Mouse (Mus musculus) kidney, adult 2 months (tissue): ENCODE results near the gene Magi2. TPM values are rescaled to one million over a fixed set of nuclear protein-coding genes. Genes with fewer than 3 reads are reported as not detected.

Experiments
- DNase-seq: peaks from one replicate; pipeline ENCODE4 v3.0.0; 2021
- H3K27ac ChIP-seq: fragments of 200-500 bp; 2 replicates; pipeline ENCODE4 v1.5.1; 2012; ENCODE audit warnings: low read depth, low read length, control low read depth, inconsistent platforms; ENCODE audit not compliant: insufficient read depth
- H3K27me3 ChIP-seq: fragments of 200-500 bp; replicated peaks from 2 replicates; pipeline ENCODE4 v1.6.1; 2012; ENCODE audit warnings: mild to moderate bottlenecking, moderate library complexity, low read length, inconsistent platforms; ENCODE audit not compliant: control insufficient read depth, insufficient read depth
- H3K36me3 ChIP-seq: fragments of 200-500 bp; 2 replicates; pipeline ENCODE4 v1.6.1; 2012; ENCODE audit warnings: mild to moderate bottlenecking, moderate library complexity, low read length, inconsistent platforms; ENCODE audit not compliant: control insufficient read depth, insufficient read depth
- H3K4me1 ChIP-seq: fragments of 200-500 bp; 2 replicates; pipeline ENCODE4 v1.6.1; 2011; ENCODE audit warnings: low read length; ENCODE audit not compliant: control insufficient read depth, insufficient read depth
- H3K4me3 ChIP-seq: fragments of 200-500 bp; 2 replicates; pipeline ENCODE4 v1.5.1; 2011; ENCODE audit warnings: mild to moderate bottlenecking, low read depth, low read length, control low read depth; ENCODE audit not compliant: insufficient read depth
- CTCF ChIP-seq: fragments of 200-500 bp; conservative IDR thresholded peaks from 2 replicates; pipeline ENCODE4 v1.5.1; 2011; ENCODE audit warnings: low read depth, mild to moderate bottlenecking, control low read depth, low read length, moderate library complexity, mixed read lengths; ENCODE audit not compliant: insufficient read depth, insufficient read length
- POLR2A ChIP-seq: fragments of 200-500 bp; IDR thresholded peaks from one replicate; pipeline ENCODE4 v1.6.1; 2011; ENCODE audit warnings: low read depth, low read length, control low read depth
- WGBS: fragments of 180-500 bp; shearing (Covaris S2); methylation state at CpG from one replicate; pipeline ENCODE4 v1.1.7; 2018; 5-methylcytosine and 5-hydroxymethylcytosine counted together
- polyA plus RNA-seq: library from polyadenylated mRNA; depleted of rRNA; stranded (reverse); fragments of >200 nt; gene quantifications from 2 replicates; pipeline ENCODE4 v1.2.3, GENCODE M21; 2012

Gene Magi2
- polyA plus RNA-seq, 1 experiment, result 6.1 TPM

- TF ChIP-seq POLR2A, result no peak
- TF ChIP-seq CTCF, result no peak
- 96% methylated on average over 1 of the region's 1 CpGs for WGBS
- Histone ChIP-seq H3K36me3 (no peaks in the 10 kb centered on the region), H3K27me3 (no peaks in the 10 kb centered on the region), H3K4me1 (no peaks in the 10 kb centered on the region), H3K27ac (no peak overlapping the region), H3K4me3 (no peak overlapping the region)
- no peak for DNase-seq
Observed at GRCm38 (mm10) chr5:20065081-20065480, 838.2 kb downstream of the Magi2 start.

GRCm38 (mm10) chr5:20068496-20068895 is 841.7 kb downstream of the Magi2 start:
- H3K27ac ChIP-seq, result no peak overlapping the region
- whole genome bisulfite sequencing, result 81% methylated on average over 1 of the region's 1 CpGs

GRCm38 (mm10) chr5:20068921-20069486 is 842.2 kb downstream of the Magi2 start:
- Histone ChIP-seq H3K4me3 (no peak overlapping the region), H3K27me3 (no peaks in the 10 kb centered on the region), H3K27ac (no peak overlapping the region), H3K36me3 (no peaks in the 10 kb centered on the region), H3K4me1 (no peaks in the 10 kb centered on the region)
- WGBS, result 77% methylated on average over 3 of the region's 3 CpGs
- no peak for TF ChIP-seq CTCF
- TF ChIP-seq POLR2A, result no peak
- DNase-seq, result no peak

More at GRCm38 (mm10) chr5:20068496-20068895, 841.7 kb downstream of the Magi2 start:
- Histone ChIP-seq H3K4me1 (no peaks in the 10 kb centered on the region), H3K27me3 (no peaks in the 10 kb centered on the region), H3K4me3 (no peak overlapping the region), H3K36me3 (no peaks in the 10 kb centered on the region)
- no peak for DNase-seq
- no peak for TF ChIP-seq POLR2A
- TF ChIP-seq CTCF, result no peak

- no peak for TF ChIP-seq CTCF
- TF ChIP-seq POLR2A, result no peak
- 88% methylated on average over 5 of the region's 5 CpGs for WGBS
- no peak for DNase-seq
- Histone ChIP-seq H3K27me3 (no peaks in the 10 kb centered on the region), H3K36me3 (no peaks in the 10 kb centered on the region), H3K27ac (no peak overlapping the region), H3K4me1 (no peaks in the 10 kb centered on the region), H3K4me3 (no peak overlapping the region)
Observed at GRCm38 (mm10) chr5:20074101-20074500, 847.3 kb downstream of the Magi2 start.

GRCm38 (mm10) chr5:20074867-20075266 is 848.0 kb downstream of the Magi2 start:
- Histone ChIP-seq H3K4me3 (no peak overlapping the region), H3K27me3 (no peaks in the 10 kb centered on the region), H3K27ac (no peak overlapping the region), H3K36me3 (no peaks in the 10 kb centered on the region), H3K4me1 (no peaks in the 10 kb centered on the region)
- DNase-seq, result no peak
- WGBS, result 97% methylated on average over 4 of the region's 4 CpGs
- TF ChIP-seq POLR2A (no peak), CTCF (no peak)

- no peak overlapping the region for H3K4me3 ChIP-seq
- WGBS, result 83% methylated on average over 7 of the region's 7 CpGs
- TF ChIP-seq POLR2A (no peak), CTCF (no peak)
- no peaks in the 10 kb centered on the region for H3K4me1 ChIP-seq
- no peaks in the 10 kb centered on the region for H3K27me3 ChIP-seq
- no peak overlapping the region for H3K27ac ChIP-seq
- H3K36me3 ChIP-seq, result no peaks in the 10 kb centered on the region
- no peak for DNase-seq
Observed at GRCm38 (mm10) chr5:20078931-20079330, 852.1 kb downstream of the Magi2 start.

GRCm38 (mm10) chr5:20080605-20081309 is 853.9 kb downstream of the Magi2 start:
- 65% methylated on average over 9 of the region's 9 CpGs for WGBS
- H3K36me3 ChIP-seq, result no peaks in the 10 kb centered on the region
- H3K27me3 ChIP-seq, result no peaks in the 10 kb centered on the region
- H3K4me3 ChIP-seq, result no peak overlapping the region
- TF ChIP-seq CTCF (no peak), POLR2A (no peak)
- DNase-seq, result no peak
- no peaks in the 10 kb centered on the region for H3K4me1 ChIP-seq
- no peak overlapping the region for H3K27ac ChIP-seq
